ENCODE assay signal across 8 mouse cellular contexts in the genomic region with DNA sequence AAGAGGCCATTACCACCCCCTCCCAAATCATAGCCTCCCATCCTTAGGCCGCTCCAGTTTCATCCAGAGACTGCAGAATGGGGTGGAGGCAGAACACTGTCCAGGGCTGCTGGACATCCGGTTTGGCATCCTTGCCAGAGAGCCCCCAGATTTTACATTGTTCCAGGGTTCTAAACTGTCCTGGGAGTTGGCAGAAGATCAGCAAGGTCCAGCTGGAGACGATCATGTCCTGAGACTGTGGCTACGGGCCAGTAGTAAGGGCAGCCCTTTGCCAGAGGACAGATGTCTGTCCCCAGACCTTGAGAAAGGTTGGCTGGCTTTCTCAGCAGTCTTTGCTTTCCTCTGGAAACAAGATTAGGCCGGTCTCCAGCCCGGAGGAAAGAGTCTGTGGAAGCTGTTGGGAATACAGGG. TPM values are rescaled to one million over a fixed set of nuclear protein-coding genes. Genes with fewer than 3 reads are reported as not detected.
A peak's percentile ranks its signal among the peaks of the same experiment; 100 is the strongest.
DNase-seq lines count a peak whose midpoint lies in the region; ATAC-seq and TF ChIP-seq lines count a peak whose summit lies in the region.

No protein-coding gene starts in this region.

- no peak overlapping the region; the same call in 1 of the 2 replicates for H3K9ac ChIP-seq in heart, embryonic 16.5 days (ENCODE audit: low read length)
- H3K9ac ChIP-seq in forebrain, embryonic 11.5 days (ENCODE audit: low read length), result no peak overlapping the region

- no peak for TF ChIP-seq CTCF in bone marrow macrophage, adult 2 months (IDR thresholded peaks at IDR 0.05; ENCODE audit: low read depth, low read length)

- peak overlapping the region; percentile 56 for H3K4me2 ChIP-seq in heart, embryonic 16.5 days (ENCODE audit: low read depth, low read length)
- H3K4me2 ChIP-seq in forebrain, embryonic 11.5 days (ENCODE audit: low read depth, low read length, severe bottlenecking), result no peak overlapping the region

- peak overlapping the region; percentile 94 for H3K27ac ChIP-seq in bone marrow macrophage, adult 2 months (ENCODE audit: insufficient read depth, low read depth, low read length)
- H3K27ac ChIP-seq in heart, embryonic 16.5 days (ENCODE audit: low read length), result peak overlapping the region; percentile 92
- no peak overlapping the region for H3K27ac ChIP-seq in forebrain, embryonic 11.5 days (ENCODE audit: low read depth, low read length)

- TF ChIP-seq POLR2A in bone marrow macrophage, adult 2 months (IDR thresholded peaks at IDR 0.05; ENCODE audit: borderline replicate concordance, low read depth, low read length), result no peak

- H3K27me3 ChIP-seq in heart, embryonic 16.5 days (ENCODE audit: control insufficient read depth, insufficient read depth, low read length), result no peaks in the 10 kb centered on the region
- H3K27me3 ChIP-seq in forebrain, embryonic 11.5 days (ENCODE audit: control insufficient read depth, insufficient read depth, low read length), result no peaks in the 10 kb centered on the region

- DNase-seq in MN1 (ENCODE audit: low spot score), result peak; percentile 53
- peak; percentile 93 for DNase-seq in kidney, postnatal 14 days
- DNase-seq in ovary, postnatal 36 days (ENCODE audit: low spot score), result peak; percentile 48
- DNase-seq in forebrain, embryonic 11.5 days (ENCODE audit: low spot score), result no peak
- DNase-seq in yolk sac, embryonic 10.5 days (ENCODE audit: low spot score), result no peak
- DNase-seq in left cerebral cortex, adult 9 months (ENCODE audit: low spot score in 2 of 2), result no peak

- no peaks in the 10 kb centered on the region for H3K36me3 ChIP-seq in heart, embryonic 16.5 days (ENCODE audit: control insufficient read depth, insufficient read depth)
- no peaks in the 10 kb centered on the region for H3K36me3 ChIP-seq in forebrain, embryonic 11.5 days (ENCODE audit: control insufficient read depth, insufficient read depth, low read length)

- H3K4me1 ChIP-seq in bone marrow macrophage, adult 2 months (ENCODE audit: control insufficient read depth, insufficient read depth, low read length), result peaks cover 49% of the 10 kb centered on the region
- peaks cover 25% of the 10 kb centered on the region for H3K4me1 ChIP-seq in heart, embryonic 16.5 days (ENCODE audit: control insufficient read depth, insufficient read depth, low read length)
- H3K4me1 ChIP-seq in forebrain, embryonic 11.5 days (replicated peaks; ENCODE audit: control insufficient read depth, insufficient read depth, low read length), result no peaks in the 10 kb centered on the region

- H3K4me3 ChIP-seq in bone marrow macrophage, adult 2 months (ENCODE audit: insufficient read depth, low read length), result peak overlapping the region; percentile 69
- peak overlapping the region; percentile 59 for H3K4me3 ChIP-seq in heart, embryonic 16.5 days (ENCODE audit: low read length)
- H3K4me3 ChIP-seq in forebrain, embryonic 11.5 days (ENCODE audit: low read depth, low read length), result no peak overlapping the region

- WGBS in heart, embryonic 16.5 days, result 41% methylated on average over 6 of the region's 6 CpGs
- WGBS in forebrain, embryonic 11.5 days, result 86% methylated on average over 6 of the region's 6 CpGs

- peak; percentile 75 for ATAC-seq in heart, embryonic 16.5 days (replicated peaks; ENCODE audit: extremely low read depth, insufficient read depth, low FRiP score)
- no peak for ATAC-seq in forebrain, embryonic 11.5 days (replicated peaks; ENCODE audit: low FRiP score)

- no peaks in the 10 kb centered on the region for H3K9me3 ChIP-seq in heart, embryonic 16.5 days (replicated peaks; ENCODE audit: control insufficient read depth, low read length)
- no peaks in the 10 kb centered on the region for H3K9me3 ChIP-seq in forebrain, embryonic 11.5 days (ENCODE audit: control insufficient read depth, low read length)

RNA-seq across cellular contexts. Expression of gene Emp1, which starts 2.6 kb away (rescaled TPM):
- polyA plus RNA-seq in bone marrow macrophage, adult 2 months (2012; ENCODE audit: insufficient read depth, insufficient read length, missing spikeins), result 162 and 173 TPM in 2 replicates
- polyA plus RNA-seq in heart, embryonic 16.5 days (2015; fragmentation: Nextera tagmentation; extraction: Ambion mirVana), result 48.5 and 51.9 TPM in 2 replicates
- polyA plus RNA-seq in forebrain, embryonic 11.5 days (2014; fragmentation: Nextera tagmentation; extraction: Ambion mirVana), result 2.4 and 3.2 TPM in 2 replicates

RNA-seq across cellular contexts. Expression of gene Pbp2, which starts 54.7 kb away (rescaled TPM):
- not detected in 2 replicates for polyA plus RNA-seq in bone marrow macrophage, adult 2 months (2012; ENCODE audit: insufficient read depth, insufficient read length, missing spikeins)
- polyA plus RNA-seq in heart, embryonic 16.5 days (2015; fragmentation: Nextera tagmentation; extraction: Ambion mirVana), result not detected in 2 replicates
- polyA plus RNA-seq in forebrain, embryonic 11.5 days (2014; fragmentation: Nextera tagmentation; extraction: Ambion mirVana), result not detected in 2 replicates

Comparison
In these comparisons a context has a peak if more than half of its experiments do, and no peak if none do; other contexts are left out.
1. DNase-seq: peak in MN1 (single experiment), kidney, postnatal 14 days (single experiment) and ovary, postnatal 36 days (single experiment); none in forebrain, embryonic 11.5 days (single experiment), yolk sac, embryonic 10.5 days (single experiment) and left cerebral cortex, adult 9 months (0 of 2).
2. RNA of gene Emp1, which starts 2.6 kb away (polyA plus RNA-seq): 162 to 173 TPM in bone marrow macrophage, adult 2 months and 48.5 to 51.9 TPM in heart, embryonic 16.5 days; 2.4 to 3.2 TPM in forebrain, embryonic 11.5 days; every median in the first group is over 10 times any median in the second.